Mouse (Mus musculus) ovary, postnatal 14 days (tissue): Measurements from ENCODE around the gene Rnpepl1.

Experiments used
- DNase-seq: peaks from one replicate; pipeline ENCODE4 v3.0.0; 2022; ENCODE audit warnings: low spot score

Rnpepl1 gene

GRCm38 (mm10) chr1:92910239-92910885 lies at the start of gene Rnpepl1:
Gene Rnpepl1 (plus strand): TSS chr1:92910783.
- peak; percentile 57 for DNase-seq

DNA sequence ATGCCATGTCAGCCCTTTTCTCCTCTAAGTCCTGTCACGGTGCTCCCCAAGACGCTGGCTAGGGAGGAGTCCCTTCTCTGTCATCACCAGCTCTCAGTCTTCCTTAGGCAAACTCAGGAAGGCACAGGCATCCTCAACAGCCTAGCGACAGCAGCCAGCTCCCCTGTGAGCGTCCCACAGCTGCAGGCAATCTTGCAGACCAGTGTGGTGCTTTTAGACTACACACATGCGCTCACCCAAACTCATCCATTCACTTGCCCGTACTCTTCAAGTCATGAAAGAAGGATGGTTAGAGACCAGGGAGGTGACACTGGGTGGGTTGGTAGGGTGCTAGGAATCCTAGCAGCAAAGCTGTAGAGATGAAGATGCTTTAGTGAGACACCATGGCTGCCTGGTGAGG lies 49.1 kb upstream of the Rnpepl1 start:
- no peak for DNase-seq

- DNase-seq = no peak
These were observed 47.3 kb upstream of the Rnpepl1 start for GRCm38 (mm10) chr1:92863268-92863667.

DNA sequence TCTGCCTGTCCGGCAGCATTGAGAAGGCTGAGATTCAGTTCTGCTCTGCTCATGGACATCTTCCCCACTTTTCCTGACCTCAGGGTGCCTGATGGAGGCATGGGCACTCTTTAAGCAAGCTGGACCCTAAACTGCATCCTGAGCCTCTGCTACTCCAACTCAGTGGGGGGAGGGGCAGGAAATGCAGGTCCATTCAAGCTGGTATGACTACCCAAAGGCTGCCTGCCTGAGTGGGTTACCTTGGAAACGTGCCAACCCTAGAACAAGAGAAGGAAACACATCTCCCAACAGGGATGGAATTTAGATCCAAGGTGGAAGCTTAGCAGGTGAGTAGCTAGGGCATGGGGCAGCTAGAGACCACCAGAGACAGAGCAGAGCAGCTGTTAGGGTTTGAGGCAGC lies 44.4 kb upstream of the Rnpepl1 start:
- no peak for DNase-seq

DNA sequence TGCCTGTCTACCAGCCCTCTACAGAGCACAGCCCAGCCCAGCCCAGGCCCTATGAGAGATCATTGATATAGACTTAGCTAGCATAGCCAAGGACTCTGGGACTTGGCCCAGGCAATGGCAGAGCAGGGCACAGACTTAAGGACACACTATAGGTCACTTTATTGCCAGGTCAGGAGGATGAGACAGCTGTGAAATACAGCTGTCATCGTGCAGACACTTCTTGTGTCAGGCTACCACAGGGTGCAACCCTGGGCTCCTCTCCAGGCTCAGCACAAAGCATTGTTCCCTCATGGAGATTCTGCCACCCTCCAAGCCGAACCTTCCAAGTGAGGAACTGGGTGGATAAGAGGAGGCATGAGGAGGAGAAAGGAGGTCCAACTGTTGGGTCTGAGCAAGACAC lies 40.6 kb upstream of the Rnpepl1 start:
- DNase-seq = no peak

DNA sequence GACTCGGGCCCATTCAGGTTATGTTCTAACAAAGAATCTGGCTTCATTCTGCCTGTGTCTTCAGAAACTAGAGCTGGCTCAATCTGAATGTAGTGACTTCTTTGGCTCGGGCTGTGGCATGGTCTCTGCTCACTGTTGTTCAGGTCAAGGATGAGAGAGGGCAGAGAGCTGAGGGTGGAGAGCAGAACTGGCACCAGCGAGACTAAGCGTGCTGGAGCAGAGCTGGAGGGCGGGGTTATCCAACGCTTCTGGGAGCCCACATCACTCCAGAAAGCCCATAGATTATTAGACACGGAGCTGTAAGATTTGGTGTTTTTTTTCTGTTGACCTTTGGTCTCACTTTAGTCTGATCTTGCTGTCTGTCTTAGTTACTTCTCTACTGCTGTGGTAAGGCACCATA lies 37.9 kb upstream of the Rnpepl1 start:
- DNase-seq = no peak

DNA sequence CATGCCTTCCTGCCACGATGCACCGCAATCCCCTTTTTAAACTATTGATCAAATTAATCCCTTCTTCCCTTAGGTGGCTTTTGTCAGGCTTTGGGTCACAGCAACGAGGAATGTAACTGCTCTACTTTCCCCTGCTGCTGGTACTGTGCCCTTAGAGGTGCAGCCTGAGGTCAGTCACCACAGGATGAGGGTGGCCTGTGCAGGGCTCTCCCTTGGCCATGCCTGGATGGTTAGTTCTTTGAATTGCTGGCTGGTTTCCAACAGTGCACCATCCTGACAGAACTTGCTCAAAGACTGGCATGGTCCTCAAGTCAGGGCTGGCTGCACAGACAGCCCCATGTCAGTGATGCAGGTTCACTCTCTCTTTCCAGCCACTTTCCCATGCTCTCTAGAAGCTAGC lies 36.6 kb upstream of the Rnpepl1 start:
- no peak for DNase-seq

DNA sequence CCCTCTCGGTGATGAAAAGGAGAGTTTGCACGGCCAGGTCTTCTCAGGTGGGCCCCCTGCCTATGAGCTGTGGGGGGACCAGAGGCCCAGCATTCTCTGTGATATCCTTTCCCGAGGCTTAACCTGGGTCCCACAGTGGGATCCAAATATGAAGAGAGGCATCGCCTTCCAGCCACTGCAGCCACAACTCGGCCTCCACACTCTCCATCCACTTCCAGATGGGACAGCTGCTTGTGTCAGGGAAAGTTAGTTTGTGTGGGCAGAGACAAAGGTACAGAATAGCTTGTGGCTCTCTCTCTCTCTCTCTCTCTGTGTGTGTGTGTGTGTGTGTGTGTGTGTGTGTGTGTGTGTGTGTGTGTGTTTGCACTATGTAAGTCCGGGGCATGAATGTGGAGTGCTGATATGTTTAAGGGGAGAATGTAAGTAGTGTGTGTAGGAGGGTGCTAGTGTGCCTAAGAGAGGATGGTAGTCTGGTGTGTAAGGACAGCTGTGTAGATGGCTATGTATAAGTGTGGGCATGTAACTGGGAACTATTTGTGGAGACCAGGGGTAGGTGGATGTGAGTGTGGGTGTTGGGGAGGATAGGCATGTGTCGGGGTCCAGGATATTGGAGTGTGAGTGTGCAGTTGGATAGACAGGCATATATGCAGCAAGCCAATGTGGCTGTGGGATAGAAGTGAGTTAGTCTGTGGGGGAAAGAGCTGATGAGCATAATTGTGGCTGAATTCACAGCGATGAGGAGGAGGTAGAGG lies 35.0 kb upstream of the Rnpepl1 start:
- DNase-seq = no peak

DNA sequence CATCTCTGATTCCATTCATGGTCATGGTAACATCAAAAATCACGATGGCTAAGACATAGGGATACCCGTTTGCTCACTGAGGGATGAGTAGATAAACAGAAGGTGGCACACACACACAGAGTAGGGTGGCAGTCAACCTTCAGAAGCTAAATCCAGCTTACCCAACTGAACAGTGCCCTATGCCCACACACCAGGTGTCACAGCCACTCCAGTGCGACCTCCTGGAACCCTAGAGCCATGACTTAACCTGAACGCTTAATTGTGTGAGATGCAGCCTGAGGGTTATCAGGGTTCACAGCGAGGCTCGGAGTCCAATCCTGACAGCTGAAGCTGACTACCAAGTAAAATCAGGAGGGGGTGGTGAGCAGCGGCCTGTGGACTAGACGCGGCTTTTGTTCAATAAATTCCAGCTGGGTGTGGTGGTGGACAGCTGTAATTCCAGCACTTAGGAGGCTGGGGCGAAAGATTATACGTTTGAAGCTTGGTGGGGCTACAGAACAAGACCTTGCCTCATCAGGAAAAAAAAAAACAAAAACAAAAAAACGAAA lies 33.1 kb upstream of the Rnpepl1 start:
- DNase-seq = no peak

- no peak for DNase-seq
These were observed 32.4 kb upstream of the Rnpepl1 start for GRCm38 (mm10) chr1:92878066-92878741.

- no peak for DNase-seq
These were observed 31.3 kb upstream of the Rnpepl1 start for GRCm38 (mm10) chr1:92879266-92879665.

DNA sequence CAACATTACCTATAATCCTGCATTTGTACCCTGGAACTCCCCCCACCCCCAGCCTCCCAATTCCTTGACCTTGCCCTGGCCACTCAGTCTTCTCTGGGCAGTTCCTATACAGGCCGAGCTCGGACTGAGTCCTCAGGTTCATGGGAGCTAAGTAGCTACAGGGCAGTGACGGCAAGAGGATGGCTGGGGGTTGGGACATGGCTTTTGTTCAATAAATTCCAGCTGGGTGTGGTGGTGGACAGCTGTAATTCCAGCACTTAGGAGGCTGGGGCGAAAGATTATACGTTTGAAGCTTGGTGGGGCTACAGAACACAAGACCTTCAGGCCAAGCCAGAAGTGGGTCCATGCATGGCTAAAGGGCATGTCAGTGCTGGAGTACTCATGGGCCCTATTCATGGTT lies 30.5 kb upstream of the Rnpepl1 start:
- DNase-seq = no peak

DNA sequence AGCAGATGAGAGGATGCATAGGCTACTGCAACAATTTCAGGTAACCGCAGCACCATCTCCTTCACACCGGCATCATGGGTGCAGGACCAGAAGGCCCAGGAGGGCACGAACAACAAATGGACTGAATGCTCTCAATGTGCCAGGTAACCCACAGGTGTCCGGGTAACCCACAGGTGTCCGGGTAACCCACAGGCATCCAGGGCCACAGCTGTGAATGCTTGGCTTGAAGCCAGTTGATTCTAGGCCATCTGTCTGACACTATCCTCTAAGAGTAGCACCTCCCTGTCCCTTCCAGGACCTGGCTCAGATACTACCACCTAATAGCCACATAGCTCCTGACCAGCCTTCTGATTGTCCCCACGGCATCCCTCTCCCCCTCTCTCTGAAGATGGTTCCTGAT lies 28.6 kb upstream of the Rnpepl1 start:
- no peak for DNase-seq

DNA sequence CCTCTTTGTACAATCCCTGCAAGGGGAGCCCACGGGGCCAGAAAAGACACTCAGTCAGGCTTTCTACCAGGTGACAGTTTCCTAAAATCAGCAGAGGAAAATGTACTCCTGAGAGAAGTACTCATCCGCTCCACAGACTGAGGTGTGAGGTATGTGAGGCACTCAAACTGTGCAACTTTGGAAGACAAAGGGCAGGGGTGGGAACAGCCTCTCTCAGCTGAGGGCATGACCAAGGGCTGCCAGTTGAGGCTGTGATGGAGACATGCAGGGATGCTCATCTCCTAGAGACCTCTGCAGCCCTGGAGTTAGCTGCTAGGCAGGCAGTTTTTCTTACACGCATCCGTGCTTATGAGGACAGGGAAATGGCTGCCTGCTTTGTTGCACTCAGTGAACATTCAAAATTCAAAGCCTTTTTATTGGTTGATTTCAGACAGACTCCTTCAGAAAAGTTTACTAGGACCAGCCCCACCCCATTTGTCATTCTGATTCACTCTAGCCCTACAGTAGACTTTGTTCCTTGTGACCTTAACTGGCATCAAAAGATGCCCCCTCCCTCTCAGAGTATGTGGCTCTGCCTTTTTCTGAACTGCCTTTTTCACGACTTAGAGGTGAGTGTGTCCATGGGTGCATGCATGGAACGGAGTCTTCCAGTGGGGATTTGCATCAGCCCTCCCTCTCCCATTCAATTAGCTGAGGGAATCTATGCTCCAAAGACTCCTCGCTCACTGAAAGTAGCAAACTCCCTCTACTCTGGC lies 21.5 kb upstream of the Rnpepl1 start:
- DNase-seq = no peak

- no peak for DNase-seq
These were observed 17.8 kb upstream of the Rnpepl1 start for GRCm38 (mm10) chr1:92892791-92893190.

GRCm38 (mm10) chr1:92893896-92894295 lies 16.7 kb upstream of the Rnpepl1 start:
- DNase-seq = no peak

GRCm38 (mm10) chr1:92895089-92895488 lies 15.5 kb upstream of the Rnpepl1 start:
- DNase-seq = peak; percentile 64

- peak; percentile 41 for DNase-seq
These were observed 7.8 kb upstream of the Rnpepl1 start, which contains the start of gene Ankmy1 for GRCm38 (mm10) chr1:92902786-92903185. Gene Ankmy1 (minus strand): TSS chr1:92902906.

- DNase-seq = no peak
These were observed 7.0 kb upstream of the Rnpepl1 start for GRCm38 (mm10) chr1:92903627-92904026.

DNA sequence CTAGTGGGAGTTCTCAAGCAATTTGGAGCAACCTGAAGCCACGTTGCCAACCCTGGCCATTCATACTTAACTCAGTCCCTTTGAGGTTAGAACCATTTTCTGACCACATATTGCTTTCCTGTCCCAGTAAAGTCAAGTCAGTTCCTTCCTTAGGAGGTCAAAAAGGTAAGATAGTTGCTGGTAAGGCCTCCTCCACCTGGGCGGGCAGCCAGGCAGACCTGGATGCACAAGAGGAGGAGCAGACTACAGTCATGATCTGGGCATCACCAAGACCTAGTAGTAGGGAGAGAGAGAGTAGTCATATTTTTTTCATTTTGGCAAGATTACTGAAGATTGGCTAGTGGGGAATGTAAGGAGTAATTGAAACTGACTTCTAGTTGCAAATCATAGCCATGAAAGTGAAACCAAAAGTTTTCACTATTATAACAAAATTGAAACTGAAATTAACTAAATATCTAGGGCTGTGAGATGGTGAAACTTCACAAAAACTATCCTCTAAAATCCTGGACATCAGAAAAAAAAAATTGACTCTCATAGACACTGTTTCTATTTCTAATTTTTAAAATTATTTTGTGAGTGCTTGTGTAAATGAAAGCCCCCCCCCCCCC lies 4.8 kb upstream of the Rnpepl1 start:
- no peak for DNase-seq

DNA sequence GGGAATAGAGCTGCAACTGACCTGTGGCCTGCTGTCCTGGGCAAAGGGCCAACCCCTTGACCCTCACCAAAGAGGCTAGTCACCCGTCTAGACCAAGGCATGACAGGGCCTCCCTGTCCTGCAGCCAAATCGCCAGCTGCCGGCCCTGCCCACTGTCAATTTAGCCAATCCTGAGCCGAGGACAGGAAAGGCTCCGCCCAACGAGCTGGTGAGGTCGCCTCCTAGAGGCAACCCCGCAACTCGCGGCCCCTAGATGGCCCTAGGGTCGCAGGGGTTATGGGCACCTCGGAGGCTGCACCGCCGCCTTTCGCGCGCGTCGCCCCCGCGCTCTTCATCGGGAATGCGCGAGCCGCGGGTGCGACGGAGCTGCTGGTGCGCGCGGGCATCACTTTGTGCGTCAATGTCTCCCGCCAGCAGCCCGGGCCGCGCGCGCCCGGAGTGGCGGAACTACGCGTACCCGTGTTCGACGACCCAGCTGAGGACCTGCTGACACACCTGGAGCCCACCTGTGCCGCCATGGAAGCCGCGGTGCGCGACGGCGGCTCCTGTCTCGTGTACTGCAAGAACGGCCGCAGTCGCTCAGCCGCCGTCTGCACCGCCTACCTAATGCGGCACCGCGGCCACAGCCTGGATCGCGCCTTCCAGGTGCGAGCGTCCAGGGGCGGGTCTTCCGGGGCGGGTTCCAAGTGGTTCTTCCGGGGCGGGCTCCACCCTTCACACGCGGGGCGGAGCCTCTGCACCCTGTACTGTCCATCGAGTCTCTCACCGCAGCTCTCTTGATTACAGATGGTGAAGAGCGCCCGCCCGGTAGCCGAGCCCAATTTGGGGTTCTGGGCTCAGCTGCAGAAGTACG lies 3.6 kb upstream of the Rnpepl1 start, which contains the start of gene Dusp28:
Gene Dusp28 (plus strand): TSS at position 203 of the 853 bp plus-strand sequence.
- DNase-seq = peak; percentile 76
